Mouse (Mus musculus): ENCODE results near the gene Cbx3. TPM values are rescaled to one million over a fixed set of nuclear protein-coding genes. Genes with fewer than 3 reads are reported as not detected.

The Cbx3 gene
- polyA plus RNA-seq, 1 experiment from 2014 or later, result 517 TPM

DNA sequence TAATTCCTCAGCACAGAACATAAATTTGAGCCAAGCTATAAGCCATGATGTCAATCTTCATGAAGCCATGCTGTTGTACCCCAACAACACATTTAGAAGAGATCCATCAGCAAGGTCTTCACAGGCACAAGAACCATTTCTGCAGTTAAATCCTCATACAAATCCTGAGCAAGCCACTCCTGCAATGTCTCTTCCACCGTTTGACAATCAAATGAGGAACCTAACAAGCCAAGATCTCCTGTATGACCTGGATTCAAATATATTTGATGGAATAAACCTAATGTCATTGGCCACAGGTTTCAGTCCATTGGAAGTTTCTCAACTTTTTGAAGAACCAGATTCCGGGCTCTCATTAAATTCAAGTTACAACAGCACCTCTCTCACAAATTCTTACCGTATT lies 12.9 kb upstream of the Cbx3 start:
- 83% methylated on average over 3 of the region's 3 CpGs for WGBS
- Histone ChIP-seq H3K4me2 (no peak overlapping the region), H3K4me3 (no peak overlapping the region), H3K27ac (no peak overlapping the region), H3K36me3 (peaks cover 42% of the 10 kb centered on the region), H3K9me3 (no peaks in the 10 kb centered on the region), H3K9ac (no peak overlapping the region), H3K27me3 (no peaks in the 10 kb centered on the region), H3K4me1 (replicated peaks) (peaks cover 11% of the 10 kb centered on the region; the same call in 1 of the 2 replicates)
- ATAC-seq (ENCODE audit: low FRiP score), result no peak

DNA sequence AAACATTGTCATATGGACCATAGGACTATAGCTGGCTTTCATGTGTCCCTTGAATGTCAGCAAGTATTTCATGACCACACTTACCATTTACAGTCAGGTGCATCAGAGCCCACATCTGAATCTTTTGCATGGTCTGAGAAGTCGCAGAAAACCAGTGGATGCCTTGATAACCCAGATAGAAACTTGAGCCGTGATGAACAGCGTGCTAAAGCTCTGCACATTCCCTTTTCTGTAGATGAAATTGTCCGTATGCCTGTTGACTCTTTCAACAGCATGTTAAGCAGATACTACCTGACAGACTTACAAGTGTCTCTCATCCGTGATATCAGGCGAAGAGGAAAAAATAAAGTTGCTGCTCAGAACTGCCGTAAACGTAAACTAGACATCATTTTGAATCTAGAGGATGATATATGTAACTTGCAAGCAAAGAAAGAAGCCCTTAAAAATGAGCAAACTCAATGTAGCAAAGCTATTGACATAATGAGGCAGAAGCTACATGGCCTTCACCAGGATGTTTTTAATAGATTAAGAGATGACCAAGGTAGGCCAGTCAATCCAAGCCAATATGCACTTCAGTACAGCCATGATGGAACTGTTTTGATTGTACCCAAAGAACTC lies 12.3 kb upstream of the Cbx3 start:
- H3K9ac ChIP-seq, result no peak overlapping the region
- peaks cover 9% of the 10 kb centered on the region; the same call in 1 of the 2 replicates for H3K4me1 ChIP-seq (replicated peaks)
- 84% methylated on average over 8 of the region's 8 CpGs for WGBS
- H3K36me3 ChIP-seq, result peaks cover 44% of the 10 kb centered on the region
- H3K4me3 ChIP-seq, result no peak overlapping the region
- H3K27ac ChIP-seq, result no peak overlapping the region
- H3K9me3 ChIP-seq, result no peaks in the 10 kb centered on the region
- no peaks in the 10 kb centered on the region for H3K27me3 ChIP-seq
- no peak for ATAC-seq (ENCODE audit: low FRiP score)
- no peak overlapping the region for H3K4me2 ChIP-seq

DNA sequence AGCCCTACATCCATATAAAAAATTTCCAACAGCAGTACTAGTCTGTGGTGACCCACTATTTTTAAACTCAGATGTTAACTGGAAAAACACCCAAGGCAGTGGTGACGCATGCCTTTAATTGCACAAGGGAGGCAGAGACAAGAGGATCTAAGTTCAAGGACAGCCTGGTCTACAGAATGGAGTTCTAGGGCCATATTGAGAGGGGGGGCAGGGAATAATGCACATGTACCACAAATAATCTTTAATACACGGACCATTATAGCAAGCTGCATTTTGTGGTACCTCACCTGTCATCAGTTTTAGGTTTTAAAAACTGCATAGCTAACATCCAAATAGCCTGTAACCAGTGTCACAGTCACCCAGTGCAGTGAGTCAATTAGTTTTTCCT lies 11.2 kb upstream of the Cbx3 start:
- H3K4me1 ChIP-seq (replicated peaks), result peaks cover 9% of the 10 kb centered on the region
- H3K9ac ChIP-seq, result no peak overlapping the region
- no peak overlapping the region for H3K4me3 ChIP-seq
- peaks cover 54% of the 10 kb centered on the region for H3K36me3 ChIP-seq
- ATAC-seq (ENCODE audit: low FRiP score), result no peak
- 55% methylated on average over 2 of the region's 2 CpGs for WGBS
- H3K9me3 ChIP-seq, result no peaks in the 10 kb centered on the region
- no peak overlapping the region for H3K4me2 ChIP-seq
- no peaks in the 10 kb centered on the region for H3K27me3 ChIP-seq
- H3K27ac ChIP-seq, result no peak overlapping the region; the same call in 1 of the 2 replicates

DNA sequence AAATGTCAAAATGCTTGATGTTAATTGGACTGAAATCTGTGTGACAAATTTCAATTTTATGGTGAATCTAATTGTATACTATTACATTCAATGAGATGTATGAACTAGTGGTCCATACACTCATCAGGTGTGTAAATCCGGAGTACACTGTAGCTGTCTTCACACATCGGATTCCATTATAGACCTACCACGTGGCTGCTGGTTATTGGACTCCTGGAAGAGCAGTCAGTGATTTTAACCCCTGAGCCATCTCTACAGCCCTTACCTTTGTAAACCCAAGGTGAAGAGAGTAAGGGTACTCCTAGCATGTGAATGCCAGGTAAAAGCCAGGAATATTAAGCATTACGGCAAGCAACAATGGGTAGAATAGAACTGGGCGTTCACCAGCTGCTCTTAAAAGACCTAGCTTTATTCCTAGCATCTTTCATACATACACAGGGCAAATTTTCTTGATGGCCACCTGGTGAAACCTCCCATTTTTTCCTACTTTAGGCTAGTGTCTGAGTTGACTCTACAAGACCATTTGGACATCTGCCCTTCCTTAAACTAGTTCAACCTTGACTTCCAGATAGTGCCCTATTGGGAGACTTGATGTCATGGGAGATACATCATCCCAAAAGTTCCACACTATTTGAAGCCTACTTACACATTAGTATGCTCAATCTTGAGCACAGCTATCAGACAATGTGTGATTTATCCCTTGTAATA lies 10.7 kb upstream of the Cbx3 start:
- no peaks in the 10 kb centered on the region for H3K27me3 ChIP-seq
- H3K36me3 ChIP-seq, result peaks cover 56% of the 10 kb centered on the region
- peaks cover 10% of the 10 kb centered on the region for H3K4me1 ChIP-seq (replicated peaks)
- 43% methylated on average over 5 of the region's 5 CpGs for WGBS
- no peak overlapping the region for H3K4me3 ChIP-seq
- ATAC-seq (ENCODE audit: low FRiP score), result peak; percentile 58; the same call in 1 of the 2 replicates
- no peak overlapping the region for H3K9ac ChIP-seq
- H3K27ac ChIP-seq, result no peak overlapping the region
- H3K9me3 ChIP-seq, result no peaks in the 10 kb centered on the region
- no peak overlapping the region for H3K4me2 ChIP-seq

DNA sequence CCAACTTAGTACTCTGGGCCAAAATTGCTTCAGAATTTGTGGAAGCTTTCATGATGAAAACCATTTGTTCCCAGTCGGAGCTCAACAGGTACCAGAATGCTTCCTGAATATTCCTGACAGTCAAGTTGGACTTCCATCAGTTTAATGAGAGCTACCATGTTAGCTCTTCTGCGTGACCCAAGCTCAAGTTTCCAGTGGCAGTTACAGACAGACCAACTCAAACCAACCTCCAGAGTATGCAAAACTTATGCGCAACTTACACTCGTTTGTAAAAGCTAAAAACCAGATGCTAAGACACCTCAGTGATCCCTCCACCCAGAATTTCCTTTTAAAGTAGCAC lies 10.2 kb upstream of the Cbx3 start:
- 77% methylated on average over 4 of the region's 4 CpGs for WGBS
- ATAC-seq (ENCODE audit: low FRiP score), result no peak
- no peak overlapping the region for H3K4me2 ChIP-seq
- no peaks in the 10 kb centered on the region for H3K9me3 ChIP-seq
- peaks cover 56% of the 10 kb centered on the region for H3K36me3 ChIP-seq
- H3K4me1 ChIP-seq (replicated peaks), result peaks cover 10% of the 10 kb centered on the region
- H3K4me3 ChIP-seq, result no peak overlapping the region
- no peak overlapping the region for H3K9ac ChIP-seq
- H3K27me3 ChIP-seq, result no peaks in the 10 kb centered on the region
- no peak overlapping the region for H3K27ac ChIP-seq

DNA sequence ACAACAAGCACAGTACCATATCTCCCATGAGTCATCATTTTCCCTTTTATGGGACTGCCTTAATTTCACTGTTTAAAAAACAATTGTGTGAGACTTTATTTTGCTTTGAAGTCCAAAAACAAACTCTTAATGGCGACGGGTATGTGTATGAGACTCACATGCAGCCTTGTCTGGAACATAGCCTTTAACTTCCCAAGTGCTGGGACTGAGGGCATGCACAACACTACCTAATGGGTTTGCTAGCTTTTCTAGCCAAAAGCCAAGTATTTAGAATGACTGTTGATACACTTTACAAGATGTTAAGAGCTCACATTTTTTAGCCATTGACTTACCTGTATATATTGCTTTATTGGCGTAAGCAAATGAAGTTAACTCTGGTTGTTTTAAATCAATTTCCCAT lies 9.8 kb upstream of the Cbx3 start:
- no peak overlapping the region for H3K9ac ChIP-seq
- ATAC-seq (ENCODE audit: low FRiP score), result no peak
- H3K4me2 ChIP-seq, result no peak overlapping the region
- H3K9me3 ChIP-seq, result no peaks in the 10 kb centered on the region
- WGBS, result 86% methylated on average over 3 of the region's 3 CpGs
- H3K27me3 ChIP-seq, result no peaks in the 10 kb centered on the region
- no peak overlapping the region for H3K4me3 ChIP-seq
- peaks cover 59% of the 10 kb centered on the region for H3K36me3 ChIP-seq
- H3K27ac ChIP-seq, result no peak overlapping the region
- H3K4me1 ChIP-seq (replicated peaks), result peaks cover 10% of the 10 kb centered on the region

DNA sequence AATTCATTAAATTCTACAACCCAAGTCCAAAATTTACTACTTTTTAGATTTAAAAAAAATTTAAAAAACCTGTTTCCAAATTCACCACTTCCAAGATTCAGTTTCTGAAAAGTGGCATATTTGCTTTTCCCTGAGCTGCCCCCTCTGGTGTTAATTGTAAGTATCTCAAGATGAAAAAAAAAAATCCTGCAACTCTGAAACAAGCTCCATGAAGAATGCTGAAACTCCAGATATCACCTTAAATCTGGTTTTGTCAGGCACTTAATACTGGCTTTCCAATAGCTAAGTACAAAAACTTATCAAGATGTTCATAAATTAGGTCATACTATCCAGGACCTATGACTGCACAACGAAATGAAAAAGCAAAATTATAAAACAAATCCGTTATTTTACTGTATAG lies 2.5 kb upstream of the Cbx3 start:
- WGBS, result 0% methylated on average over 2 of the region's 2 CpGs

DNA sequence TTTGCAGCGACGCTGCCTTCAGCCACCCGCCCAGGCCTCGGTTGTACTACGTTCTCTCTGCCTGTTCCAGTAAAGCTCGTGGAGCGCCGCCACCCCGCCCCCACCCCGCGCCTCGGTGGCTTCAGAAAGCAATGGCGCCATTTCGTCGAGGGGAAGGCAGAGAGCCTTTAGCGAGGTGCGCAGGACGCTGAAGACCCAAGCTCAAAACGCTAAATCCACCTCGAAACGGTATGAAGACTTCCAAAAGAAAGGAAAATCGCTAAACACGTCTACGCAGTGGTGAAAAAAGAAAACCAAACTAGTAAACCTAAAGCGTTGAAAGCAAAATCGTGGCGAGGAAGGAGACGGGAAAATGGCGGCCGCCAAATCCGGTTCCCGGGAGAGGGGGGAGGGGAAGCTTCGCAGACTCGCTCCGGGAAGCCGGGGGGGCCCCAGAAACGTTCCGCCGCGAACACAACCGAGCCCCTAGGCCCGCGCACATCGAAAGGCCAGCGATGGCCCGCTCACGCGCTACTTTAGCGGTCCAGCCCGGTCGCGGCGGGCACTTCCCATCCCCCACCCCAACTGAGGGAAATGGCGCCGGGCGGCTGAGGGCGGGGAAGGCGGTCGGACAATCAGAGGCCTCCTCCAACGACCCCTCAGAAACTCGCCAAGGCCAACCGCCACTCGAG lies 1.1 kb upstream of the Cbx3 start:
- ATAC-seq (ENCODE audit: low FRiP score), result peak; percentile 30
- Histone ChIP-seq H3K4me1 (replicated peaks) (peaks cover 41% of the 10 kb centered on the region), H3K4me3 (peak overlapping the region; percentile 98), H3K27ac (peak overlapping the region; percentile 100), H3K36me3 (peaks cover 28% of the 10 kb centered on the region), H3K9ac (peak overlapping the region; percentile 100), H3K9me3 (no peaks in the 10 kb centered on the region), H3K27me3 (no peaks in the 10 kb centered on the region), H3K4me2 (peak overlapping the region; percentile 70)
- WGBS, result under 1% methylated on average over 63 of the region's 63 CpGs

More for the DNA sequence above, 2.5 kb upstream of the Cbx3 start:
- ATAC-seq (ENCODE audit: low FRiP score), result no peak
- Histone ChIP-seq H3K9ac (peak overlapping the region; percentile 60), H3K4me3 (peak overlapping the region; percentile 98), H3K36me3 (peaks cover 32% of the 10 kb centered on the region), H3K27me3 (no peaks in the 10 kb centered on the region), H3K9me3 (no peaks in the 10 kb centered on the region), H3K4me2 (peak overlapping the region; percentile 70), H3K4me1 (replicated peaks) (peaks cover 35% of the 10 kb centered on the region), H3K27ac (no peak overlapping the region)

DNA sequence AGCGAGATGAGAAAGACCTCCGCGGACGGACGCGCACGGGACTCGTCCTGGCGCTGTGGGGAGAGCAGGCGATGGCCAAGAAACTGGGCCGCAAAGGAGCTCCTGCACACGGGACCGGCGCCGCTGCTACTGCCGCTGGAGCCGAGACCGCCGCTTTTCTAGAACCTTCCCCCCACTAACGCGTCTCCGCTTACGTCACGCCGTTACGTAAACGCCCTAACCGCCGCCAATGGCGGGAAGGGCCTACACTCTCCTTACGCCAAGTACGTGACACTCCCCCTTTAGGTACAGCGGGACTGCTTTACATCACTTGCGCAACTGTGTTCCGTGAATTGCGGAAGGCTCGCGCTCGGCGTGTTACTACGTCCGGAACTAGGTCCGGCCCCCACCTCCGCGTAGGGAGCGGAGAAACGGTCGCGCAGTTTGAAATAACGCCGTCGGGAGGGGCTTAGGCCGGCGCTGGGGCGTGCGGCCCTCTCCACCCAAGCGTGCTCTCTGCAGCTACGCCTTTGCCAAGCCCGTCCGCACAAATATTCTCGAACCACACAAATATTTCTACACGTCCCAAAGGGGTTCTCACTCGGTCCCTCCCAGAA lies 347 bp upstream of the Cbx3 start, which contains the start of gene Hnrnpa2b1:
Hnrnpa2b1 (minus strand) TSS at position 180 of the 596 bp plus-strand sequence.
- peak within 1 kb of the TSS; percentile 73 for H3K4me2 ChIP-seq
- WGBS, result under 1% methylated on average over 62 of the region's 63 CpGs
- peaks cover 46% of the 10 kb centered on the region for H3K4me1 ChIP-seq (replicated peaks)
- peak within 1 kb of the TSS; percentile 98 for H3K4me3 ChIP-seq
- H3K9ac ChIP-seq, result peak within 1 kb of the TSS; percentile 100
- peaks cover 34% of the 10 kb centered on the region for H3K36me3 ChIP-seq
- ATAC-seq (ENCODE audit: low FRiP score), result peak; percentile 93
- peak within 1 kb of the TSS; percentile 100 for H3K27ac ChIP-seq
- no peaks in the 10 kb centered on the region for H3K27me3 ChIP-seq
- H3K9me3 ChIP-seq, result no peaks in the 10 kb centered on the region

DNA sequence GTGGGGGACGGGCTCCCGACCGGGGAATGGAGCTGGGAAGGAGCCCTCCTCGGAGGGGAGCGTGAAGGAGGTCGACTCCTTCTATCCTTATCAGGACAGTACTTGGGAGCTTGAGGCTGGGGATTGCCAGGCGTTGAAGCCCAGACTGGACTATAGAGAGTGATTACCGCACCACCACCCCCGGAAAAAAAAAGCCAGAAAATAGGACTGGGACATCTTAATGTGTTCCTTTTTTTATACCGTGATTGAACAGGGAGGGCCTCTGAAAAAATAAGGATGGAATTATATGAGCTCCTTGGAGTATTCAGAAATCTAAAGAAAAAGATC lies 982 bp downstream of the Cbx3 start:
- peak overlapping the region; percentile 100 for H3K27ac ChIP-seq
- H3K4me3 ChIP-seq, result peak overlapping the region; percentile 98
- peak overlapping the region; percentile 100 for H3K9ac ChIP-seq
- peaks cover 37% of the 10 kb centered on the region for H3K4me1 ChIP-seq (replicated peaks)
- H3K36me3 ChIP-seq, result peaks cover 33% of the 10 kb centered on the region
- no peak; the same call in 1 of the 2 replicates for ATAC-seq (ENCODE audit: low FRiP score)
- no peaks in the 10 kb centered on the region for H3K9me3 ChIP-seq
- H3K4me2 ChIP-seq, result peak overlapping the region; percentile 73
- 0% methylated on average over 10 of the region's 10 CpGs for WGBS
- no peaks in the 10 kb centered on the region for H3K27me3 ChIP-seq

DNA sequence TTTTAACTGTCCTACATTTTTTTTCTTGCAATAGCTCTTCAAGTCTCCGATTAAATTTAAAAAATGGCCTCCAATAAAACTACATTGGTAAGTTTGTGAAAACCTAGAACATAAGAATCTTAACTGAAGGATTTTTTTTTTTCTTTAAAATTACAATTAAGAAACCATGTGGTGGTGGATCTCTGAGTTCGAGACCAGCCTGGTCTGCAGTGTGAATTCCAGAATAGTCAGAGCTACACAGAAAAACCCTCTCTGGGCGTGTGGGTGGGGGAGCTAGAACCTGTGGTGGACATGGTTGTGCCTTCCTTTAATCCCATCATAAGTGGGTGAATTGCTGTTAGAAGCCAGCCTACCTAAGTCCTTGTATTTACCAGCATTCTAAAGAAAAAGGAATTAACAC lies 1.6 kb downstream of the Cbx3 start:
- H3K9me3 ChIP-seq, result no peaks in the 10 kb centered on the region
- peak overlapping the region; percentile 59 for H3K27ac ChIP-seq
- 15% methylated on average over 3 of the region's 3 CpGs for WGBS
- ATAC-seq (ENCODE audit: low FRiP score), result no peak
- peaks cover 33% of the 10 kb centered on the region for H3K4me1 ChIP-seq (replicated peaks)
- peak overlapping the region; percentile 71 for H3K9ac ChIP-seq
- H3K4me2 ChIP-seq, result peak overlapping the region; percentile 73
- H3K36me3 ChIP-seq, result peaks cover 31% of the 10 kb centered on the region
- H3K27me3 ChIP-seq, result no peaks in the 10 kb centered on the region
- H3K4me3 ChIP-seq, result peak overlapping the region; percentile 98

DNA sequence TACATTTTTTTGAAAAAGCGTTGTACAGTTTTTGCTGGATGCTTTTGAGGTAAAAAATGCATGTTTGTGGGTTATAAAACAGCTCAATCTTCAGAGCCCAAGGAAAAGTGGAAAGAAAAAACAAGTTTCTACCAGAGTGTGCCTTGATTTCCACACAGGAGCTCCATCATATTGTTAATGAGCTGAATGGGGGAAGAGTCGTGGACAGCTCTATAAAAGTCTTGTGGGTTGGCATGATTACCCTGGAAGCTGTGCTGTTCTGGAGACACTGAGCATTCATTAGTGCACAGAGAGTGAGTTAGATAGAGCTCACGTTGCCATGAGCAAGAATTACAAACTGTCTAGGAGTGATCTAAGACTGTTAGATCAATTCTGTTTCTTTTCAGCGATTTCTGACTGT lies 2.1 kb downstream of the Cbx3 start:
- peak overlapping the region; percentile 59 for H3K27ac ChIP-seq
- H3K27me3 ChIP-seq, result no peaks in the 10 kb centered on the region
- H3K9ac ChIP-seq, result peak overlapping the region; percentile 71
- WGBS, result 44% methylated on average over 4 of the region's 4 CpGs
- H3K4me3 ChIP-seq, result peak overlapping the region; percentile 98
- H3K4me1 ChIP-seq (replicated peaks), result peaks cover 31% of the 10 kb centered on the region
- ATAC-seq (ENCODE audit: low FRiP score), result no peak
- peak overlapping the region; percentile 73 for H3K4me2 ChIP-seq
- H3K9me3 ChIP-seq, result no peaks in the 10 kb centered on the region
- H3K36me3 ChIP-seq, result peaks cover 31% of the 10 kb centered on the region

All from hindbrain, embryonic 13.5 days (tissue).